Mouse (Mus musculus): ENCODE measurements at regions not wholly inside any gene's neighbourhood (a gene's known extent, or its start where the extent isn't known, plus 50 kb on each side); places are given as distances from the start of the nearest gene placed in this dataset.

GRCm38 (mm10) chr3:149811036-149811435 lies 820.7 kb upstream of the Adgrl2 start:
- no peak for DNase-seq (ENCODE audit: low spot score in 2 of 2)

- no peak for DNase-seq (ENCODE audit: low spot score in 2 of 2)
These were observed 815.0 kb upstream of the Adgrl2 start for GRCm38 (mm10) chr3:149805345-149805744.

GRCm38 (mm10) chr3:149796123-149796522 lies 805.8 kb upstream of the Adgrl2 start:
- DNase-seq (ENCODE audit: low spot score in 2 of 2) = no peak

GRCm38 (mm10) chr3:149791593-149791992 lies 801.2 kb upstream of the Adgrl2 start:
- no peak for DNase-seq (ENCODE audit: low spot score in 2 of 2)

DNA sequence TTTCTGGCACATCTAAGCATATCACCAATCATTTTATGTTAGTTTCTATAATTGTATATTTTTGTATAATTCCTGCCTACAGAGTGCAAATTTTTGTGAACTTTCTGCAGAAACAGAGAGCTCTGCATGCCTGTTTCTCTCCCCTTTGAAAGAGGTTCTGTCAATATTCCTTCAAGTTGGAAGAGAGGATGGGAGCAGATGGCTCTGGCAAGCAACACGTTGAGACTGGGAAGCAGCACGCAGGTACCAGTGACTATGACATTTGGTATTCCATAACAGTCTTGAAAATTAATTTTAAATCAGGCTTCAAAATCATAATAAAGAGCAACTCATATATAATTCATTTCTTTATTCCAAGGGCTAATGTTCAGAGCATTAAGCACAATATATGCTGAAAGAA lies 795.7 kb upstream of the Adgrl2 start:
- DNase-seq (ENCODE audit: low spot score in 2 of 2) = no peak

GRCm38 (mm10) chr3:149783903-149784608 lies 793.7 kb upstream of the Adgrl2 start:
- DNase-seq (ENCODE audit: low spot score in 2 of 2) = no peak

- no peak for DNase-seq (ENCODE audit: low spot score in 2 of 2)
These were observed 777.6 kb upstream of the Adgrl2 start for GRCm38 (mm10) chr3:149767847-149768421.

DNA sequence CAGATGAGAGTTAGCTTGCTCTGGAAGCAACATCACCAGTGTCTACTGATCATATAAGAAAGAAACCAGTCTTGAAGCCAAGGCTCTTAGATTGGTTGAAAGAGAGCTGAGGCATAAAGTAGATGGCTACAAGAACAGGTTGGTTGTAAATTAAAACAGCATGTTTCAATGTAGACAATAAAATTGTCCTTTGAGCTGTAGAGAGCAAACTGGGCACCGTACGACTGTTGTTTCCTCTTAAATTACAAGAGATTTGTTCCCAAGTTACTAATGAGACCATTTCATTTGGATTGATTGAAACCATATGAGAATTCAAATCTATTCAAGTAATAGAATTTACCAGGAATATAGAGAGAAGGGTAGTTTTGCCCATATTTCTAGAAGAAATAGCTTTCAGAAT lies 770.9 kb upstream of the Adgrl2 start:
- no peak for DNase-seq (ENCODE audit: low spot score in 2 of 2)

DNA sequence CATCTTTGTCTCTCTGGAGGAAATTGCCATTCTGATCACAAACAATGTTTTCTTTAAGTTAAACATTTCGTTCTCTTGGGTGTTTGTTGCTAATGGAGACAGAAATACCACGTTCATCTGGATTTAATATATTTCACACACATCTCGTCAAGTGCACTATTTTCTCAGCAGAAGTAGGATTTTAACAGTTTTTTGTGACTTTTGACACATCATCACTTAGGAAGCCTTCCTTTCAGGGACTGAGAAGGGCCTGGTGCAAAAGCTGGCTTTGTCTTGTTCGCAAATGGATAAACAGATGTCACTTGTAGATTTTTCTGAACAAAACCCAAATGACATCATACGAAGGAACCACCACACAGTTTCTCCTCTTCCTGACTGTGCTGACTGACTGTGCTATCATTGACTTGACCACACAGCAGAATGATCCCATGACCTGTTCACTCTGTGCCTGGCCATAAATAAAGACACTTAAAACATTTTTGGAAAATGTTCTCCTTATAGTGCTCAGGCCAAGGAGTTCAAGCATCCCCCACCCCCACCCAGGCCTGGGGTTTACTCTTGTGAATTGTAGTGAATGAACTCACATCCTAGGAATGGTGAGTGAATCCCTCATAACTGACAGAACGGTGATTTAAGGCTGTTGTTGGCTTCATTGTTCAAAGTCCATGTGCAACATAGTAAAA lies 767.7 kb upstream of the Adgrl2 start:
- no peak for DNase-seq (ENCODE audit: low spot score in 2 of 2)

GRCm38 (mm10) chr3:149736069-149736468 lies 745.7 kb upstream of the Adgrl2 start:
- no peak for DNase-seq (ENCODE audit: low spot score in 2 of 2)

DNA sequence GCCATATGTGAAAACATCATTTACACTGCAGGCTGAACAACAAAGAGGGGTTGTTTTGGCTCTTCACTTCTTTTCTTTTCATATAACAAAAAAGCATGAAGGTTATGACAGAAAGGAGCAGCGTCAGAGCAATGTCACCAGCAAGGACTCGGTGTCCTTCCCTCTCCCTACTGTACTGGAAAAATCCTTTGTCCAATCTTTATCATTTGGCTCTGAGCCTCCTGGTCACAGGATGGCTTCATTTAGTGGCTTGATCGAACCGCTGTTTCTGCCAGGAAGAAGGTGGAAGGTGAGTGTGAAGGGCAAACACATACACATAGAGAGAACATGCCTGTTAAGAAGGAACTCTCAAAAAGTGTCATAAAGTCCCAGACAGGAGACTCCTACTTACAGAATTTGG lies 735.9 kb upstream of the Adgrl2 start:
- DNase-seq (ENCODE audit: low spot score in 2 of 2) = no peak

DNA sequence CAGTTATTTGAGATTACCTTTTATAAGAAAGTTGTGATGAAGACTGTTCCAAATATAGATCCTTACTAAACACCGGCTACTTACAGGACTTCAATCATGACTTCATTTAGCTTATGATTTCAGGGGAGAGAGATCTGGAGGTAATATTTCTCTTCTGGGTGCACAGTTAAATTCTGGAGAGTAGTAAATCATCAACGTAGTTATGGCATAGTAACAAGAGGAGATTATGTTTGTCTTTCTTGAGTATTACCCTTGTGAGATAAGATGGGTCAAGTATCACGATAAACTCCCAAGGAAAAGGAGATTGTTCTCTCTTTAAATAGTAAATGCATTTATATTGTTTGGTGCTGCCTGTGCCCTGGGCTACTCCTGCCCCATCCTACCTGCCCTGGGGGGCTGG lies 734.5 kb upstream of the Adgrl2 start:
- no peak for DNase-seq (ENCODE audit: low spot score in 2 of 2)

DNA sequence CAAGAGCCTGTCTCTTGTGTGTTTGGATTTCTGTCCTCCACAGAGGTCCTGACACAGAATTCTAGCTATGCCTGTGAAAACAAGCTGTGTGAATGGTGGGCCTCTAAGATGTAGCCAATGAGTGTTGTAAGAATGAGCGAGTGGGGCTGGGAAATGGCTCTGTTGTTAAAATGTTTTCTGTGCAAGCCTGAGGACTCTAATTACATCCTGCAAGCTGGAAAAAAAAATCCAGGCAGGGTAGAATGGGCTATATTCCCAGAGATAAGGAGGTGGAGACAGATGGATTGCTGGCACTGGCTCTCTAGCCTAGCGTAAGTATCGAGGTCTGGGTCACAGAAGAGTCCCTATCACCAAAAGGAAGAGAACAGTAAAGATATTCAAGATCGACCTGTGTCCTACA lies 731.5 kb upstream of the Adgrl2 start:
- no peak for DNase-seq (ENCODE audit: low spot score in 2 of 2)

DNA sequence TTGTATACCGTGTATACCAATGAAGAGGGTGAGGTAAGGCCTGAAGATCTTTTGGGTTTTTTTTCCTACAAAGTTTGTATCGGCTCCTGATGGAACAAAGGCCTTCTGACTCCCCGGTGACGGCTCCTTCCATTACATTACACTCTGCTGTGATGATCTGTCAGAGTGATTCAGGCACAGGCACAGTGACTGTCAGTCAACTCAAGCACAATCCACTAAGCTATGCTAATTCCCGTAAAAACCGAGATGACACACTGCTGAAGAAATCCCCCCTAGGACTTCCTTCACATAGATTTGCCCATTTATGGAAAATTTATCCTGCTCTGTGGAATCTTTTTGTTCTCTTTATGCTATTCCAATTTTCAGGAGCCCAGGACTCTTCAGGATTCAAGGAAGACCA lies 730.0 kb upstream of the Adgrl2 start:
- DNase-seq (ENCODE audit: low spot score in 2 of 2) = no peak

DNA sequence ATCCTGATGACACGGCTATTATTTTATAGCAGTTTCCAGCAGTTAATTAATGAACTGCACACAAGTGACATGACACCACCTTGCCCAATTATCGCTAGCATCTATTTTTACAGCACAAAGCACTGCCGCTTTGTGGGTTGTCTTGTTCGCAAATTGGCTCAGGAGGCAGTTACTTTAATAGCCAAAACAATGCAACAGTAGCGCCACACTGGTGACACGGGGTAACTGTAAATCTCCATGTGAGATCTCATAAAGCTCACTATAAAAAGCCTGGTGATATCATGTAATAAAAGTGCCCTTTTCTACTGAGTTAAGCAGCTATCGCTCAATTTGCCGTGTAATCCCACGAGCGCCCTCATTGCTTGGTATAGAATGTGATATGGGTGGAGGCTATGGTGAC lies 715.4 kb upstream of the Adgrl2 start:
- no peak for DNase-seq (ENCODE audit: low spot score in 2 of 2)

GRCm38 (mm10) chr3:149705322-149705721 lies 715.0 kb upstream of the Adgrl2 start:
- no peak for DNase-seq (ENCODE audit: low spot score in 2 of 2)

DNA sequence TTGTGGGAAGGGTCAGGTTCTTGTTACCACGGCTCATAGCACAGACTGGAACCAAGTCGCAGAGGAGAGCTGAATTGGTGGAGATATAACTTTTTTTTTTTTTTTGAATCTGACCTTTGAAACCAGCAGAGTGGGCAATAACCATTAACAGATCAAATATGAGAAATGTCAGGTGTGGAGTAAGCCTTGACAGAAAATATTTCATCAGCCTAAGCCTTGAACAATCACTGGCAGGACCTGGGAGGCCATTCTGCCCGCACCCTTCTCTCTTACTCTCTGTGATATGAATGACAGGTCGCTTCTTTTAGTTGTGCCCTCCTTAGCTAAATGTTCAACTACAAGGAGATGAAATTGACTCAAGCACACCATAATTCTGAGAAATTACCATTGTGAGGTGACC lies 714.1 kb upstream of the Adgrl2 start:
- DNase-seq (ENCODE audit: low spot score in 2 of 2) = no peak

DNA sequence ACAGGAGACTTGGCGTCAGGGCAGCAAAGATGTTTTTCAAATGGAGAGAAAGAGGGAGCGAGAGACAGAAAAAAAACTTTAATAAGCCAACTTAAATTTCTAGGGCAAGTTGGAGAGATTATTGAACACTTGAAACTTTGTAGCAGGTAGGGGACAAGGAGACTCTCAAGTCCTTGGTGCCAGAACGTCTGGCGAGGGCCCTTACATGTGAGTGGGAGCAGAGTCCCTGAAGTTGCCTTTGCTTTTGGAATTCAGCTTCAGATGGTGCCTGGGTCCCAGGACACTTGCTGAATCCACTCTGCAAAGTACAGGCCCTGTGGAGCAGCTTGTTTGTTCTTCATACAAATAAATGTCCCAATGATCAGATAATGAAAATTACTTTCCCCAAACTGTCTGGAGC lies 693.2 kb upstream of the Adgrl2 start:
- DNase-seq (ENCODE audit: low spot score in 2 of 2) = no peak

- no peak for DNase-seq (ENCODE audit: low spot score in 2 of 2)
These were observed 691.9 kb upstream of the Adgrl2 start for GRCm38 (mm10) chr3:149682246-149682645.

DNA sequence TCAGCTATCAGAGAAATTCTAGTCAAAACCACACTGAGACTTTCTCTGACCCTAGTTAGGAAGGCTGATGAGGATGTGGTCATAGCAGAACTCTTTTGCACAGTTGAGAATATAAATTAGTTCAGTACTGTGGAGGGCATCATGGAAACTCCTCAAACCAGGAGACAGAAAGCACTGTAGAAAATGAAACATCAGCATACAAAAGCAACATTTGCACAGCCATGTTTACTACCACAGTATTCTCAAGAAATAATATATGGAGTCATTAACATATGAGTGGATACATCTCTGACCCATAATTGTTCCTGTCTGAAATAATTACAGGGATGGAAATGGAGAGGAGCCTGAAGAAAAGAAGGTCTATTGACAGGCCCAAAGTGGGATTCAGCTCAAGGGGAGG lies 683.6 kb upstream of the Adgrl2 start:
- DNase-seq (ENCODE audit: low spot score in 2 of 2) = no peak

DNA sequence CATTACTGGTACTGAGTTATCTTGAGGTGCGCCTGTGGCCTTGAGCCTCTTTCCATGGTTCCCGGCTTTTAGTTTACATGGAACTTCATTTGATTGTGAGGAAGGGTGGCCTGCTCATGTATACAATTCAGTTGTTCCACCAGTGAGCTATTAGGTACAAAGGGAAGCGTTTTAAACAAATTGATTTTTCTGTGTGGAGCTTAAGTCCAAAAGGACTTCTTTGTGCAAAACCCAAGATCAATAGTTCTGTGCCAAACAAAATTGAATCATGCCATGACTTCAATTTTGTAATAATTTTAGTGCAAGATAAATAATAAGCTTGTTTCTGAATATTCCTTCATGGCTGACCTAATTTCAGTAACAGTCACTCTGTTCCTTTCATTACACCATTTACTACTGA lies 674.3 kb upstream of the Adgrl2 start:
- DNase-seq (ENCODE audit: low spot score in 2 of 2) = no peak

DNA sequence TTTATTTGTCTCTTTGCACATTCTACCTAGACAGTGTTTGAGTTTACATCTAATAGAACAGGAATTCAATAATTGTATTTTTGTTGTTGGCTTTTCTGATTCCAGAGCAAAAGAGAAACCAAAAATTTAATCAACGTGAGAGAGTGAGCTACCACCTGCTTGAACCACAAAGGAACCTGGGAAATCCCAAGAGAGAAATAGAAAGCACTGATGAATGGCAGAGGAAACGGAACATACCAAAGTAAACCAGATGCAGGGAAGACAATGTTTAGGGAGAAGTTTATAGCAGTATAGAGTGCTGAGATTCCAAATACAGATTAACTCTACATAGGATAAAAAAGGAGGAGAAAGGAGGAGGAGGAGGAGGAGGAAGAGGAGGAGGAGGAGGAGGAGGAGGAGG lies 648.0 kb upstream of the Adgrl2 start:
- DNase-seq (ENCODE audit: low spot score in 2 of 2) = no peak

DNA sequence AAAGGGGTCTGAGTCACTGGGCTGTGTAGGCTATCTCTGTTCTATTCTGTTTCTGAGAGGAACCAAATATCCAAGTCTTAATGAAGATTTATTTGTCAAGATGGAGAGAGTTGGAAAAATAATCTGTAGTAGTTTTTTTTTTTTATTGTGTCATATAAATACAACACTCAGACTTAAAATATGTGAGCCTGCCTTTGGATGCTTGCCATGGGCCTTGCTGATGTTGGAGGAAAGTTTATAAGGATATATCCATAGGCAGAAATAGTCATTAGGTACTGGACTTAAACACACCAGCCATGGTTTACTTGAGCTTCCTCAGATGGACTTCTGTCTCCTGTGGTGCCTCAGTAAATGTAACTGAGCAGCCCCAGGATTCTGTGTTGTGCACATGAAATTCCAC lies 635.8 kb upstream of the Adgrl2 start:
- DNase-seq (ENCODE audit: low spot score in 2 of 2) = no peak
